Mouse (Mus musculus) kidney, postnatal 4 days (tissue): ENCODE measurements around the gene Klk4.
A peak's percentile ranks its signal among the peaks of the same experiment; 100 is the strongest.

Experiments used
- DNase-seq, 2 experiments: peaks; one replicate each; pipeline ENCODE4 v3.0.0; 2021; ENCODE audit warnings: mixed read lengths in 2 of 2

Klk4 gene

DNA sequence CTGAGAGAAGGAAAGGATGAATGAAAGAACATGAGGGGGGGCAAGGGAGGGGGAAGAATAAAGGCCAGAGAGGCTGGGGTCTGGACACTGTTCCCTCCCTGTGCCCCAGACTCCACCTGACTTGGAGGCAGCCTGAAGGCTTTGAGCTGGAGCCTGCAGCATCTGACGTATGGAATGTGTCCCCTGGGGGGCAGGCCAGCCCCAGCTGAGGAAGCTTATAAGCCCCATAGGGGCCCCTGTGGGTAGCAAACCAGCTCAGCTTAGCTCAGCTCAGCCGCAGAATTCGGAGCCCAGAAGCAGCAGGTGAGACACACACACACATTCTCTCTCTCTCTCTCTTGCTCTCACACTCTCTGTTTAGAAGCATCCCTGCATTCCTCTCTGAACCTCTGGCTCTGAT, at the start of gene Klk4:
Gene Klk4 (plus strand): TSS at position 249 of the 400 bp plus-strand sequence.
- DNase-seq, result no peak

DNA sequence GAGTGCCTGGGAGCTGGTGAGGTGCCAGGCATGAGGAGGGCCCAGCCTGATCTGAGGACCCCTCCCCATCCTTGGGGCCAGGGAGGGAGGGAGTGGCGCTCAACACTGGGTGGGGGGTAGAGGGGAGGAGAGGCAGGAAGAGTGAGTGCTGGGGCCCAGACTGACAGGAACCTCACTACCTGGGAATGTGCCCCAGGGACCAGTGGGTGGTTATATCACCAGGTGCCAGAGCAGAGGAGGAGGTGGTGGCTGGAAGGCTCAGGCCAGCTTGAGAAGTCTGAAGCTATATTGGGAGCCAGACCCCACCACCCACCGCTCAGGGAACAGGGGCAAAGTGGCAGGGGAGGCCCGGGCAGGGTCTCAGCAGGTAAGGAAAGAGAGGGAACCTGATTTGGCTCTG, 39.3 kb upstream of the Klk4 start, which contains the start of gene Klk5:
Gene Klk5 (plus strand): TSS at position 271 of the 400 bp plus-strand sequence.
- DNase-seq, result no peak

GRCm38 (mm10) chr7:43843801-43844200, 37.2 kb upstream of the Klk4 start:
- no peak for DNase-seq

DNA sequence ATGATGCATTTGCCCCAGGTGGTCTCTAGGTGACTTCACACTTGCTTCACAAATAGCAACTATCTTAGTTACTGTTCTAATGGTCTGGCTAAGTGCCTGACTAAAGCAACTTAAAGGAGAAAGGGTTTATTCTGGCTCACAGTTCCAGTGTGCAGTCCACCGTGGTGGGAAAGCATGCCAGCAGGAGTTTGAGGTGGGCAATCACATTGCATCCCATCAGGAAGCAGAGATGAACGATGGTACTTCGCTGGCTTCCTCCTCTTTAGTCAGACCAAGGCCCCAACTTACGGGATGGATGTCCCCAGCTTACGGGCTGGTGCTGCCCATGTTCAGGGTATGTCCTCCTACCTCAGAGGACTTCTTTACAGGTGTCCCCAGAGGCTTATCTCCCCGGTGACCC, 29.3 kb upstream of the Klk4 start:
- DNase-seq, result no peak

GRCm38 (mm10) chr7:43854642-43855380, 26.1 kb upstream of the Klk4 start:
- no peak for DNase-seq

- no peak for DNase-seq
Measured at GRCm38 (mm10) chr7:43855709-43856108, 25.3 kb upstream of the Klk4 start.

GRCm38 (mm10) chr7:43856307-43856706, 24.7 kb upstream of the Klk4 start:
- DNase-seq, result no peak

GRCm38 (mm10) chr7:43857501-43857900, 23.5 kb upstream of the Klk4 start:
- DNase-seq, result no peak

DNA sequence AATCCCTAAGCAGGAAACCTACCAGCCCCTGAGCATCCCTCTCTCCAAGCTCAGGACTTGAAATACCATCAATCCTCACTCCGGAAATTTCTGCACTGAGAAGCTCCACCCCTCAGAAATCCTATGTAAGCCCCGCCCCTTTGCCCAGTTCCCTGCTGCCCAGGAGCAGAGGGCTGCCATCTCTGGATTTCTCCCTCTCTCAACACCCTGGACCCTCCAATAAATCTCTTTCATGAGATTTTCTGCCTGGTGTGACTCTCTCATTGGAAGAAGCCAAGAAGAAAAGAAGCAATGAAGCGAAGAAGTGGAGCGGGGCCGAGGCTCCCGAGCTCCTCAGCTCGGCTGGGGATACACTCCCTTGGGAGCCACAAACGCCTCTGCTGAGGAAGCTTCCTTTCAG, 20.5 kb upstream of the Klk4 start:
- DNase-seq, result no peak

- peak; percentile 88 for DNase-seq
Measured at GRCm38 (mm10) chr7:43873237-43873636, 7.7 kb upstream of the Klk4 start.

GRCm38 (mm10) chr7:43873674-43874073, 7.3 kb upstream of the Klk4 start:
- DNase-seq, result no peak

- no peak for DNase-seq
Measured at GRCm38 (mm10) chr7:43874868-43875375, 6.0 kb upstream of the Klk4 start.

- DNase-seq, result no peak
Measured at GRCm38 (mm10) chr7:43876444-43876843, 4.5 kb upstream of the Klk4 start.

DNA sequence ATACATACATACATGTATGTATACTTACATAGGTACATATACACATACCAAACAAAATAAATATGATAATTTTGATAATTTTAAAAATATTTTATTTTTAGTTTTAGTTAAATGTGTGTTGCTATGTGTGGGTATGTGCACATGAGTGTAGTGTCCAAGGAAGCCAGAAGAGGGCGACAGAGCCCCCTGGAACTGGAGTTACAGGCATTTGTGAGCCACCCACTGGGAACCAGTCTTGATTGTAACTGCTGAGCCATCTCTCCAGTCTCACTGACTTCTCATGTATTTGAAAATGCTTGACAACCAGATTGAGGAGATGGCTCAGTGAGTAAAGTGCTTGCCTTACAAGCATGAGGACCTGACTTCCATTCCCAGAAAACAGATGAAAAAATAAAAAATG, 2.7 kb upstream of the Klk4 start:
- no peak for DNase-seq

GRCm38 (mm10) chr7:43882346-43882745, 1.4 kb downstream of the Klk4 start:
- DNase-seq, result no peak

DNA sequence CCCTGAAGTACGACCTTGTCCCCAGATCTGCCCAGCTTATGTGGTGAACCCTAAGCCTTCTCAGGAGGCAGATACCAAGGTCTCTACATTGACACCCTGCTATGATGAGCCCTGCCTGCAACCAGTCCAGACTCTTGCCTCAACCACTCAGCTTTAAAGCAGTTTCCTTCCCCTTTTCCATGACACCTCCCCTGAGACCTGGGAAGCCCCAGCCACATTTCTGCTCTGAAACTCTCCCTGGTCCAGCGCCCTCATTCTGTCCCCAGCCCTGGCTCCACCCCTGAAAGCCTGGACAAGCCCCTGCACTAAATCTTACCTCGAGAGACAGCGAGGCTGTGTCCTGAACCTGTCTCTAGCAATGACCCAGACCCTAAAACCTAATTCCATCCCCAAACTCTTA, 1.9 kb downstream of the Klk4 start:
- no peak for DNase-seq

DNA sequence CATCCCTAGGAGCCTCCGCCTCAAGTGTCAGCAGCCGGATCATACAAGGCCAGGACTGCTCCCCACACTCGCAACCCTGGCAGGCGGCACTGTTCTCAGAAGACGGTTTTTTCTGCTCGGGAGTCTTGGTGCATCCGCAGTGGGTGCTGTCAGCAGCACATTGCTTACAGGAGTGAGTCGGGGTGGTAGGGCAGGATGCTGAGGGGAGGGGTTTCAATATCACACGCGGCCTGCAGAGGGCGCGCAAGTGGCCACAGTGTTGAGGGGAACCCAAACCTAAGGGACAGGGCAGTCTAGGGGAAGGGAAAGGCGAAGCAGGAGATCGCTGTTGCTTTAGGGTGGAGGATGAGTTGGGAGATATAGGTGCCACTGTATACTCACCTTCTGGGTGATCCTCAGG, 2.6 kb downstream of the Klk4 start:
- peak; percentile 69 to 70 for DNase-seq

DNA sequence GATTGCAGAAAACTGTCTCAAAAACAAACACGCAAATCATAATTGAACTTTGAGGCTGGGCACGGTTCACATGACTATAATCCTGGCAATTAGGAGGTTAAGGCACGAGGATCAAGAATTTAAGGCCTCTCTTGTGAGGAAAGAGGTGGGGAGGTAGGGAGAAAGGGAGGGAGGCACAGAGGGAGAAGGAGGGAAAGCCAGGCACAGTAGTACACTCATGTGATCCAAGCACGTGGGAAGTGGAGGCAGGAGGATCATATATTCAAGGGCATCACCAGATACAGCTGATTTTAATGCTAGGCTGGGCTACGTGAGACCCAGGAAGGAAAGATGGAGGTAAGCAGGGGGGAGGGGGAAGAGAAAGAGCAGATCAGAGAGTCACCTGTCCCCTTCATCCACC, 10.4 kb downstream of the Klk4 start:
- DNase-seq, result no peak

DNA sequence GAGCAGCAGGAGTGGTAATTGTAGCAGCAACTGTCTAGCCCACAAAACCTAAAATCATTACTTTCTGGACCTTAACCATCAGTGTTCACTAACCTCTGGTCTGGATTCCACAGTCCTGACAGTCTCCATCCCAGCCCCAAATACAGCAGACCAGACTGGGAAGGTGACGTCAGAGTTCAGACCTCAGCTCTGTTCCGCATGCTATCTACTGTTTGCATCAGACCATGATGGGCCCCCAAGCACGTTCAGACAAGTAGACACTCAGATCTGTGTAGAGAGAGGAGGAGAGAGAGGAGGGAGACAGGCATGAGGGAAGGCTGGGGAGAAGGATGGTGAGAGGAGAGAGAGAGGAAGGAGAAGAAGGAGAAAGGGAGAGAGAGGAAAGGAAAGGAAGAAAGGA, 10.8 kb downstream of the Klk4 start:
- DNase-seq, result no peak

DNA sequence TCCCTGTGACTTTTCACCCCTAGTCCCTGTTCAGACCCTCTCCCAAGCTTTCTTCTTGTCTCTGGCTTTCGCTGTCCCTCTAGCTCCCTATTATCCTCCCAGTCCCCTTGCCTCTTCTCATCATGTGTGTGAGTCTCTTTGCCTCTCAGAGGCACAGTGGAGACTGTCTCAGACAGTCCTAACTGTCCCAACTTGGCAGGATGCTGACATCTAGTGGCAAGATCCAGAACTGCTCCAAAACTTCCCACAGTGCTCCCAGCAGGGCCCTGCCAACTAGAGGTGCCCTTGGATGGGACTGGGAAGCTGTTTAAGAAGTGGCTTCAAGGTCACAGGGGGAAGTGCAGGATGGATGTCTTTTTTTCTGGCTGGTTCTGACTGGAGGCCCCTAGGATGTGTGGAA, 13.9 kb downstream of the Klk4 start:
- peak; percentile 87 to 89 for DNase-seq

DNA sequence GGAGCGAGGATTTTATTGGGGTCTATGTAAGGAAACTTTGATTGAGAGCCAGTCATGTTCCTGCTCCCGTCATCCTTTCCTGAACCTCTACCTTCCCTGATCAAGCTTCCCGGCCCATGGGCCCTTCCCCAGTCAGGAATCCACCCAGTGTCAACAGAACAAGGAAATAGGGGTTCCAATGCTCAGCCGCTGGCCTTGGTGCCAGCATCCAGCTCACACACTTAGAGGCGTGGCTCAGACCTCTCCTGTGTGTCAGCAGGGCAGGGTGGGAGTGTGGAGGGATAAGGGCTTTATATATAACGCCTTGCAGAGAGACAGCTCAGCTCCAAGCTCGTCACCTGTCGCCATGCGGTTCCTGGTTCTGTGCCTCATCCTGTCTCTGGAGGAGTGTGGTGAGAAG, 33.9 kb downstream of the Klk4 start:
- peak; percentile 14 for DNase-seq

DNA sequence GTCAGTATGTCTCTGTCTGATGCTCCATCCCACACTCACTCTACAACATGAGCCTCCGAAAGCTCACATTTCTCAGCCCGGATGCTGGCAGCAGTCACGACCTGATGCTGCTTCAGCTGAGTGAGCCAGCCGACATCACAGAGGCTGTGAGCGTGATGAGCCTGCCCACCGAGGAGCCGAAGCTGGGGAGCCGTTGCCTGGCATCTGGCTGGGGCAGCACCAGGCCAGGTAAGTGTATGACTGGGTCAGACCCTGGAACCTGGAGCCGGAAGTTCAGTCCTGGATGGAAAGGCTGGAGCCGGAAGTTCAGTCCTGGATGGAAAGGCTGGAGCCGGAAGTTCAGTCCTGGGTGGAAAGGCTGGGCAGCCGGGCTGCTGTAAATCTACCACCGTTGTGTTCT, 37.5 kb downstream of the Klk4 start:
- DNase-seq, result no peak

DNA sequence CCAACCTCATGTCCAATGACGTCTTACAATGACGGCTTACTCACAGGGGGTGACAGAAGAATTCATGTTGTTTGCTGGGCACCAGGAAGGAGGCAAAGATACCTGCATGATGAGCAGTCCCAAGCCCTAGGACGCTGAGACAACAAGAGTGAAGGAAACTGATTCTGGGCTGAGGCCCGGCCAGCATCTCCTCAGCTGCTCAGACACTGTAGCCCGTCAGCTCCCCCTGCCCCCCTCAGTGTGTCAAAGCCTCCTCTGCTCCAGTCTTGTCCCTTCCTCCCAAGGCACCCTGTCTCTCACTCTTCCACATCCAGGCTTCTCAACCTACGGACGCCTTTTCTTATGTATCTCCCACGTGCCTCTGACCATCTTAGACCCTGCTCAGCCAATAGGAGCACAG, 37.9 kb downstream of the Klk4 start:
- DNase-seq, result no peak

DNA sequence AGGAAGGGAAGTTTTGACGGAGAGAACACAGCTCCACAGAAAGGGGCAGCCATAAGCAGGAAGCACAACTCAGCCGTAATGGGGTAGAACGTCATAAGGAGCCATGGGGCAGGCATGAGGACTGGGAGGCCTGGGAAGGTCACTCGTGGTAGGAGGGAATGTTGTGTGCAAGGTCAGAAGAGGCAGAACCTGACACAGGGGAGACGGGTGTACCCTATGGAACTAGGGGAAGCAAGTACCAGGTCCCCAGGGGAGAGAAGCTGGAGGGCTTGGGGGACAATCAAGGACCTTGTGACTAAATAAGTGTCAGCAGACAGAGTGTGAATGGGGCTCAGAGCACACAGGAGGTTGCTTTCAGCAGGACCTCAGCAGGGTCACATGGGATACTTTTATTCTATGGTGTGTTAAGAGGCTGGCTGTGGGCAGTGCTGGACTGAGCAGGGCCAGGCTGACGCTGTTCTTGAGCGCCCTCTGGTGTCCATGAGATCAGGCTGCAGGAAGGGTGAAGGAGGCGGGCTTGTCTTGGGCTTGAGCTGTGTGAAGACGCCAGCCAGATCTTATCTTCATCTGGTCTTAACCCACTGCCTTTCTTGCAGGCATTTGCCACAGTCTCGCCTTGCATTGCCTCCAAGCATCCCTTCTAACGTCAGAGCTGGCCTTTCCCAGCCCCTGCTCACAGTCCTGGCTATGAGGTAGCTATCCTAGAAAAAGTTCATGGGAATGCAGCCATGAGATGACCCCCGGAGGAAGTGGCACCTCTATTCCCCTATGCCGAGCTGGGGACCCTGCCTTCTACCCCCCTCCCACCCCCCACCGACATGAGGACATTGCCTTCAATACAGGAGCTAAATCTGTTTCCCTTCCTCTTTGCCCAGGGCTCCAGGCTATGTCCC, 38.8 kb downstream of the Klk4 start:
- peak; percentile 80 to 84 for DNase-seq
